Mouse (Mus musculus): Measurements from ENCODE around the gene Igfbp7. TPM values are rescaled to one million over a fixed set of nuclear protein-coding genes. Genes with fewer than 3 reads are reported as not detected.

Gene Igfbp7
- total RNA-seq, 2 experiments from 2014 or later = 742 to 760 TPM

- DNase-seq (ENCODE audit: low spot score in 2 of 2) = no peak
Observed at GRCm38 (mm10) chr5:77355307-77356265, 52.3 kb downstream of the Igfbp7 start.

- peak; percentile 76 to 77 for DNase-seq (ENCODE audit: low spot score in 2 of 2)
Observed at GRCm38 (mm10) chr5:77354361-77354787, 53.5 kb downstream of the Igfbp7 start.

GRCm38 (mm10) chr5:77351691-77352090, 56.1 kb downstream of the Igfbp7 start:
- DNase-seq (ENCODE audit: low spot score in 2 of 2) = no peak

GRCm38 (mm10) chr5:77349971-77350658, 57.7 kb downstream of the Igfbp7 start:
- DNase-seq (ENCODE audit: low spot score in 2 of 2) = no peak

- no peak for DNase-seq (ENCODE audit: low spot score in 2 of 2)
Observed at GRCm38 (mm10) chr5:77348901-77349300, 58.9 kb downstream of the Igfbp7 start.

- no peak for DNase-seq (ENCODE audit: low spot score in 2 of 2)
Observed at GRCm38 (mm10) chr5:77340033-77340432, 67.8 kb downstream of the Igfbp7 start.

GRCm38 (mm10) chr5:77330154-77330553, 77.7 kb downstream of the Igfbp7 start:
- DNase-seq (ENCODE audit: low spot score in 2 of 2) = no peak

GRCm38 (mm10) chr5:77324936-77325335, 82.9 kb downstream of the Igfbp7 start:
- DNase-seq (ENCODE audit: low spot score in 2 of 2) = no peak

- DNase-seq (ENCODE audit: low spot score in 2 of 2) = no peak
Observed at GRCm38 (mm10) chr5:77314986-77315385, 92.9 kb downstream of the Igfbp7 start.

- DNase-seq (ENCODE audit: low spot score in 2 of 2) = no peak
Observed at GRCm38 (mm10) chr5:77314206-77314605, 93.6 kb downstream of the Igfbp7 start.

GRCm38 (mm10) chr5:77309924-77310772, 97.7 kb downstream of the Igfbp7 start, which contains the start of the genes Noa1 and Polr2b:
Gene Noa1, minus strand, starts transcription at chr5:77310084.
Gene Polr2b, plus strand, starts transcription at chr5:77310147.
- peak; percentile 97 to 98 for DNase-seq (ENCODE audit: low spot score in 2 of 2)

- DNase-seq (ENCODE audit: low spot score in 2 of 2) = peak in 1 of 2 experiments; percentile 4
Observed at GRCm38 (mm10) chr5:77309051-77309906, 98.6 kb downstream of the Igfbp7 start.

GRCm38 (mm10) chr5:77307821-77308553, 99.9 kb downstream of the Igfbp7 start:
- no peak for DNase-seq (ENCODE audit: low spot score in 2 of 2)

GRCm38 (mm10) chr5:77301296-77301903, 106.4 kb downstream of the Igfbp7 start:
- no peak for DNase-seq (ENCODE audit: low spot score in 2 of 2)

- DNase-seq (ENCODE audit: low spot score in 2 of 2) = no peak
Observed at GRCm38 (mm10) chr5:77299486-77299885, 108.4 kb downstream of the Igfbp7 start.
